Mouse (Mus musculus) cortical plate, adult 2 months (tissue): ENCODE data around the gene Sec31b. TPM values are rescaled to one million over a fixed set of nuclear protein-coding genes. Genes with fewer than 3 reads are reported as not detected.
A peak's percentile ranks its signal among the peaks of the same experiment; 100 is the strongest.

Experiments used
- H3K27ac ChIP-seq: fragments of 200-500 bp; 2 replicates; pipeline ENCODE4 v1.5.1; 2012; ENCODE audit warnings: low read length, control low read depth, inconsistent platforms; ENCODE audit not compliant: insufficient read depth
- H3K4me1 ChIP-seq: fragments of 200-500 bp; 2 replicates; pipeline ENCODE4 v1.6.1; 2011; ENCODE audit warnings: low read length; ENCODE audit not compliant: control insufficient read depth, insufficient read depth
- H3K4me3 ChIP-seq: fragments of 200-500 bp; 2 replicates; pipeline ENCODE4 v1.5.1; 2011; ENCODE audit warnings: mild to moderate bottlenecking, low read length, control low read depth; ENCODE audit not compliant: insufficient read depth
- CTCF ChIP-seq: fragments of 200-500 bp; IDR thresholded peaks from 2 replicates; pipeline ENCODE4 v1.5.1; 2011; ENCODE audit warnings: mild to moderate bottlenecking, control low read depth, low read length; ENCODE audit not compliant: insufficient read depth; ENCODE audit errors: extremely low read depth
- POLR2A ChIP-seq: fragments of 200-500 bp; IDR thresholded peaks from 2 replicates; pipeline ENCODE4 v1.6.1; 2011; ENCODE audit warnings: mild to moderate bottlenecking, low read length, control low read depth; ENCODE audit not compliant: insufficient read depth; ENCODE audit errors: extremely low read depth
- polyA plus RNA-seq: library from polyadenylated mRNA; depleted of rRNA; stranded (reverse); fragments of >200 nt; gene quantifications from 2 replicates; pipeline ENCODE4 v1.2.3, GENCODE M21; 2012

Sec31b gene
- polyA plus RNA-seq, 1 experiment: 0.15 TPM

DNA sequence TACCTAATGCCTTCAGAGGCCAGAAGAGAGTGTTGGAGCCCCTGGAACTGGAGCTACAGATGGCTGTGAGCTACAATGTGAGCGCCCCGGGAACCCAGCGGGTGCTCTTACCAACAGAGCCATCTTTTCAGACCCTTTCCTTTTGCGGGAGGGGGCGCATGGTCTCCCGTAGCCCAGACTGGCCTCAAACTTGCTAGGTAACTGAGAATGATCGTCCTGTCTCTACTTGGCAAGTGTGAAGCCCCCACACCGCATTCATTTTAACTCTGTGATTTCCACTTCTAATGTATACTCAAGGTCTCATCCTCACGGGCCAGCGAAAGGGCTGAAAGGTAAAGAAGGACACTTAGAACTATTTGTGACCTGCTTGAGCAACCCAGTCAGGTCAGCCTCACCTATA lies 1.3 kb downstream of the Sec31b start:
- Histone ChIP-seq H3K27ac (no peak overlapping the region), H3K4me1 (no peaks in the 10 kb centered on the region), H3K4me3 (no peak overlapping the region)
- no peak for TF ChIP-seq POLR2A
- no peak for TF ChIP-seq CTCF

DNA sequence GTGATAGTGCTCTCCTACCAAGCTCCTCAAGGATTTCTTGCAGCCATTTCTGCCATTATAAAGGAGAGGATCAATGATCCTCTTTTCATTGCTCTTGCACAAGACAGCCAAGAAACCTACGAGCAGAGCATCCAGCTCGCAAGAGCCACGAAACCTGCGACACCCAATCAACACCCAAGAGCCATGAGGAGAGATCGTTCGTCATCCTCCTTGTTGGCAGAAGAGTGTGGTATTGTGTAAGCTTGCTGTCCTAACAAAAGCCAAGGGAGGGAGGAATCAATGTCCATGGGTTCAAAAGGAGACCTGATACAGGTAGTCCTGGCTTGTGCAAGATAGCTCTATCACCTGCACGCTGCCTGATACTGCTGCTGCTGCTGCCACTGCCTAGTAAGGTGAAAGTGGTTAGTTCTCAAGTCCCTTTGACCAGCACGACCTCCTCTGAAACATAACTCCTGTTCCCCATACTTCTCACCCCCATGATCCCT lies 2.9 kb downstream of the Sec31b start:
- H3K4me3 ChIP-seq: no peak overlapping the region
- no peak for TF ChIP-seq CTCF
- TF ChIP-seq POLR2A: no peak
- no peaks in the 10 kb centered on the region for H3K4me1 ChIP-seq
- no peak overlapping the region for H3K27ac ChIP-seq

DNA sequence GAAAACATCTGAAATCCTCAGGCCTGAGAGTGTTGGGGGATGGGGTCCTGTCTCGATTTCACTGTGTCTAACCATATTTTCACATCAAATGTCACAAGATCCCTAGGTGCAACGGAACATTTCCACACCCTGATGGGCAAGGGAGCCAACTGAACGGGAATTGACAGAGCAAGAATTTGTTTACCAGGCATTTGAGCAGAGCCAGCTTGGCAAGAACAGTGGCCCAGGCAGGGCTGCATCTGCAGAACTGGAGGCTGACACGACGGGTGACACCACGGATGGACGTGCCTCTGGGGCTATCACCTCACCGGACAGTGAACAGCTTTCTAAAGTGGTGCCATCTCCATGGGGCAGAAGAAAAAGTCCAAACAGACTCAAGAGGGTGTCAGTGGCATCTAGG lies 8.2 kb downstream of the Sec31b start:
- Histone ChIP-seq H3K4me1 (no peaks in the 10 kb centered on the region), H3K27ac (no peak overlapping the region), H3K4me3 (no peak overlapping the region)
- no peak for TF ChIP-seq CTCF
- no peak for TF ChIP-seq POLR2A

DNA sequence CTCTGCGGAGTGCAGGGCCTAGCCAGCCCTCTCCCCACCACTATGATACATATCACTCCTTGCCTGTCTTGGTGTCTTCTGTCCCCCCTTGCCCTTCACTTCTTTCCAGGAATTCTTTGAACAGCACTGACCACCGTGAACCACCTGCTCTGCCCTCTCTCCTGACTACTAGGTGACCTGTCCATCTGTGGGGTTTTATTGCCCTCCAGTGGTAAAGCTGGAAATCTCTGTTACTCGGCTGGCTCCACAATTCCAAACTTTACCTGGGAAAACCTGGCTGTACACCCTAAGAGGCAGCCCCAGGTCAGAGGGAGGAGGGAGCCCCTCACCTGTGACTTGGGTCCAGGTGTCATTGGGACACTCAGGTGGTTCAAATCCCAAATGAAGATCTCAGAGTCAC lies 10.3 kb downstream of the Sec31b start:
- Histone ChIP-seq H3K4me3 (no peak overlapping the region), H3K4me1 (no peaks in the 10 kb centered on the region), H3K27ac (no peak overlapping the region)
- TF ChIP-seq CTCF (peak; percentile 63), POLR2A (no peak)

DNA sequence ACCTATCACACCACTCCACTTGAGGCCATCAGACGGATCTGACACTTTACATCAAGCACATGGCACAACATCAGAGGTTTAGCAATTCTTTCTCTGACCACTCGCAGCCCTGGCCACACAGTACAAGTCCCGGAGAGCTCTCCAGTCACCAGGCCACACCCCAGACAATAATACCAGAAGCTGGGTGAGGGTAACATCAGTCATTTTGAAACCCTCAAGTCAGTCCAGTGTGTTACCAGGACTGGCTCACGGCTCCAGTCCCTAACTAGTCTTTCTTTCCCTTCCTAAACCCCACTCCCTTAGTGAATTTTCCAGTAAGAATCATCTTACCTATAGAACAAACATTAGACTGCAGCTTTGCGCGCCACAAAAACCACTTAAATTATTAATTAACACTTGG lies 15.6 kb downstream of the Sec31b start:
- no peaks in the 10 kb centered on the region for H3K4me1 ChIP-seq
- no peak overlapping the region for H3K27ac ChIP-seq
- H3K4me3 ChIP-seq: no peak overlapping the region
- TF ChIP-seq CTCF (no peak), POLR2A (no peak)

DNA sequence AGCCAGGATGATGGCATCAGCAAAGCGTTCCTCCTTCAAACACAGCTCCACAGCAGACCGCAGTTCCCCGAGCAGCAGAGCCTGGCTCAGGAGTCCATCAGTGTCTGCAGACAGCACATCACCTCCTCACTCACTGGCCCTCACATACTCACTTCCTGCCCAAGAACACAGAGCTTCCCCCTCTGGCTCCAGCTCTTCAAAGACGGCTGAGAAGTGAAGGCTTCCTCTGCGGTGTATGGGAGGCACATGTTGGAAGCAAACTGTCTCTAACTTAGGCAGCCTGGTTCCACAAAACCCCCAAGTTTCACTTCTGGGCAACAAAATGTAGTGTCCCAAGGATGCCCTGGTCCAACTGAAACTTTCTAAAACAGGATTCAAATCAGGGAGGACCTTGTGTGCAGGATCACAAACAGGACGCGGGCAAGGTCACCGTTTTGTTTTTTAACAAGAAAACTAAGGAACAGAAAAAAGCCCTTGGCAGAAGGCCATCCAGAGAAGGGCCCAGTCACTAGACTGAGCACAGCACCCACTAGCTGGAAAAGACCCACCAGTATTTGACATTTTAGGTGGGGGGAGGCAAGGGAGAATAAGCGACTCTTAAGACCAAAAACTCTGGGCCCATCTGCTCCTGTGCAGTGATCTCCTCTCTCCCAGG lies 20.0 kb downstream of the Sec31b start:
- no peak overlapping the region for H3K27ac ChIP-seq
- H3K4me1 ChIP-seq: no peaks in the 10 kb centered on the region
- TF ChIP-seq CTCF (no peak), POLR2A (no peak)
- no peak overlapping the region for H3K4me3 ChIP-seq

DNA sequence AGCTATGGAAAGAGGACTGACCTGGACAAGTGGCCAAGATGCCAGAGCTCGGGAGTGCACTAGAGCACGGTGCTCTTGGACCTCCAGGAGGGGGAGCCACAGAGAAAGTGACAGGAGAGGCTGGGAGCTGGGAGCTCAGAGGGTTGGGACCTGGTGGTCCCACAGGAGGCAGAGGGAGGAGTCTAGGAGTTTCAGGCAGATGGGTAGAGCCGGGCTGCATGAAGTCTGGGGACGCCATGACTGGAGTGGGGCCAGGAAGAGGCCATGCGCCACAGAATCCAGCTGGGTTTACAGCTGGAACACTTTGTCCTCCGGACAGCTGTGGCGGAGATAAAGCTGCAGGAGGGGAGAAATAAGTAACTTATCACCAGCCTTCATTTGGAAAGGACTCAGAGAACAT lies 26.5 kb downstream of the Sec31b start:
- TF ChIP-seq POLR2A: no peak
- TF ChIP-seq CTCF: no peak
- H3K4me1 ChIP-seq: no peaks in the 10 kb centered on the region
- no peak overlapping the region for H3K27ac ChIP-seq
- H3K4me3 ChIP-seq: no peak overlapping the region

DNA sequence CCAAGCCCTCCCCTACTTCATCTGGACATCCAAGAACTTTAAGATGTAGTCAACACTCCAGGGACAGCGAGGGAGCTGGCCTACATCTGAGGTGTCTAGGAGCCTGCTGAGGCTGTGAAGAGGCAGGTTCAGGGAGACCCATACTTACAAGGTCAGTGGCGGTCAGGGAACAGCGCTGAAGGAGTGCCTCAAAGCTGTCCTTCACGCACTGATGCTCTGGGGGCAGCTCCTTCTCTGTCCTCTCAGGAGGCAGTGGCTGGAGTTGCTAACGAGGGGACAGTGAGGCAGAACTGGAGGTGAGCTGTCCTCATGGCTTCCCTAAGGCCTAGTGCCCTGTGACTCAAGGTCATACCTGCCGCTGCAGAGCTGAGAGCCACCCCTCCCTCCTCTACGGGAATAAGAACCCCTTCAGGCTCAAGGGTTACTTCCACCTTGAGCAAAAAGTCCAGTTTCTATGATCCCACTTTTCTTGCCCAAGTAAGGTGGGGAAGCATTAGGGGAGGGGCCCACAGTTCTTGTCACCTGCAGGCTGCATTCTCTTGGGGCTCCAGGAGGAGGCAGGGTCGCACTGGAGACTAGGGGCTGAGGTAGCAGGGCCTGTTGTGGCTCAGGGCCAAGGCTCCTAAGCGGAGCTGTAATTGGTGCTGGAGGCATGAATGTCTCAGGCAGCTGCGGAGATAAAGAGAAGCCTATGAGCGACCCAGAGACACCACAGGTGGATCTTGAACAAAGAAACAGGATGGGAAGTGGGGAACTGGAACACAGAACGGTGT lies 27.5 kb downstream of the Sec31b start:
- TF ChIP-seq POLR2A: no peak
- TF ChIP-seq CTCF: no peak
- H3K4me3 ChIP-seq: no peak overlapping the region
- no peak overlapping the region for H3K27ac ChIP-seq
- H3K4me1 ChIP-seq: no peaks in the 10 kb centered on the region

DNA sequence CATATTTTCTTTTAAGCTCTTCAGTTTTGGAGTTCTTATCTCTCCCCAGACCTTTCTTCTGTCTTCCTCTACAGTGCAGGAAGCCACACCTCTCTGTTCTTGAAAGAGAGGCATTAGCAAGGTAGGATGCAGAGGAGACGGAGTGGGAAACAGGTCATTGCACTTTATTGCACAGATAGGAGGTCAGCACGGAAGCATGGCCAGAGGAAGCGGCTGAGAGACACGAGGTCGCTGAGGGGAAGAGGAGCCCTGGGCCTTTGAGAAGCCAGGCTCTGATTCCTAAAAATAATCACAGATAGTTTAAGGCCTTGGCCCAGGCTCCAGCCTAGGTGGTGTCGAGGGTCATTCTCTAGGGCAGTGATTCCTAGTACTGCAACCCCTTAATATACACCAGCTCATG lies 29.9 kb downstream of the Sec31b start:
- Histone ChIP-seq H3K27ac (no peak overlapping the region), H3K4me3 (no peak overlapping the region), H3K4me1 (no peaks in the 10 kb centered on the region)
- TF ChIP-seq POLR2A (no peak), CTCF (no peak)
